Mouse (Mus musculus) monocyte, adult 5-6 weeks (primary cell): ENCODE results near the gene Faf2. TPM values are rescaled to one million over a fixed set of nuclear protein-coding genes. Genes with fewer than 3 reads are reported as not detected.

ENCODE experiments used
- ATAC-seq: fragments of 153-309, 156-312 bp; replicated peaks from 2 replicates; pipeline ENCODE4 v1.8.0; 2017; ENCODE audit warnings: mild to moderate bottlenecking; ENCODE audit not compliant: low TSS enrichment, insufficient number of reproducible peaks, severe bottlenecking, poor library complexity, low FRiP score
- total RNA-seq: library from RNA; stranded (forward); fragments of 200-1000, 200-491, 200-594 nt; gene quantifications from 3 replicates; pipeline ENCODE4 v1.2.3, GENCODE M21; 2017

Gene Faf2
- total RNA-seq, 1 experiment from 2014 or later: 38.3 TPM

DNA sequence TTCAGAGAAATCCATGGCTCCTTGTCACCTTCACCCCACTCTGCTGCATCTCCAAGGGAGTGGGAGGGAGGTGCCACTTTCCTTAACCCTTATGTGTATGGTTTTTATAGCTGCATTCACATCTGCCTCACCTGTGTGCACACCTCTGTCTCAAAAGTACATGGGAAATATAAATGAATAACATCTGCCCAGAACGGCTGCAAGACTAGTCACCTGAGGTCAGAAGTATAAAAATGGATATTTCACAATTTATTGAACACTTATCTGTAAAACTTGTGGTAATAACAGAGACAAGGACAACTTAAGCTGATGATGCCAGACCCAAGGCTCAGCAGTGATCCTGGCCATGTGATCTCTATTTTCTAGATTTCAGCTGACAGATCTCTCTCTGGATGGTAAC is 42.9 kb downstream of the Faf2 start:
- ATAC-seq: no peak

DNA sequence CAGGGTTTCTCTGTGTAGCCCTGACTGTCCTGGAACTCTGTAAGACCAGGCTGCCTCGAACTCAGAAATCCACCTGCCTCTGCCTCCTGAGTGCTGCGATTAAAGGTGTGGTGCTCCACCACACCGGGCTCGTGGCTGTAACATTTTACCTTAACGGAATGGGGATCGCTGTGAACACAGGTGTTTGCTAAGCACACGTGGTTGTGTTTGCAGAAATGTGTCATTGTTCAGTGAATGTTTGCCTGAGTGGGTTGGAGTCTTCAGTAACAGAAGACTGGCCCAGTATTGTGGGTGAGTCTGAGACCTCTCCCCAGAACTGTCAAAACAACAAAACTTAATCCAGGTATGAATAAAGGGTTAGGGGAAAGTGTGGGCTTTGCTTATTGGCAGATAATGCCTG is 43.5 kb downstream of the Faf2 start:
- no peak for ATAC-seq

DNA sequence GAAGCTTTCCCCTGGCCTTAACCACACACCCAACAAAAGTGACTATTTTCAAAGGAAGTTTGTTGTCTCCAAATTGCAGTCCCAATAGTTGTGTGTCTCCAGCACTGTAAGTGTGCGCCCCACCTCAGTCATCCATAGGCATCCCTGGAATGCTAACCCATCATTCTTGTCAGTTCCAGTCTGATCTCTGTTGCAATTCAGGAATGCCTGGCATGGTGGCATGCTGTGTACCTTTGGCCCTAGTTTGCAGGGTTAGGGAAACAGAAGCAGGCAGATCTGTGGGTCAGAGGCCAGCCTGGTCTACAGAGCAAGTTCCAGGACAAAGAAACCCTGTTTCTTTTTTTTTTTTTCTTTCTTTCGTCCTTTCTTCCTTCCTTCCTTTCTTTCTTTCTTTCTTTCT is 48.9 kb downstream of the Faf2 start:
- no peak for ATAC-seq

DNA sequence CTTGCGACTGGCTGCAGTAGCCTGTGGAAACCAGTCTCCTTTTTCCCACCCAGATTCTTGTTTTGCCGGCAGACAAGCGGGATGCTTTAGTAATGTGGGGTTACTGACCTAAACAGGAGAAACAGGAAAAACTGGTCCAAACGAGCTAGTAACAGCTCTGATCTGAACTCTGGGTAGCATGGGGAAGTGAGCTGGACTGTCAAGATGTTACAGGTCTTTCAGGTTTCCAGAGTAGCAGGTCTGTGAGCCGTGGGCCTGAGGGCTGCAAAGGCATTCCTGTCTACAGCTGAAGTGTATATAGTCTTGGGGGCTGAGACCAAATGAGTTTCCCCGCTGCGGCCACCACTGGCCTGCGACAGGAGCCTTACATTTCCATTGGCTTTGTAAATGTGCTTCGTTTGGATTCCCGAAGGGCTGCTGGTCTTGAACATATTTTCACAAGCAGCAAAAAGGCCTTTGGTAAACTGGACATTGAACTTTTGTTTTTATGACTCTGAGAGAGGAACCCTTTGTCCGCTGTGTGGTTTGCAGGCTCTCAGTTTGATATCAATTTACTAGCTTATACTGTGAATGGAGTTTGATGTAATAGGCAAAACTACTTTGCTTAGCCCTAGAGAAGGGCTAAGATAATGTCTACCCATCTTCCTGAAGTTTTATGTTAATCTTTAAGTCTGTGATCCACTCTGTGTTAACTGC is 54.5 kb downstream of the Faf2 start:
- no peak for ATAC-seq

DNA sequence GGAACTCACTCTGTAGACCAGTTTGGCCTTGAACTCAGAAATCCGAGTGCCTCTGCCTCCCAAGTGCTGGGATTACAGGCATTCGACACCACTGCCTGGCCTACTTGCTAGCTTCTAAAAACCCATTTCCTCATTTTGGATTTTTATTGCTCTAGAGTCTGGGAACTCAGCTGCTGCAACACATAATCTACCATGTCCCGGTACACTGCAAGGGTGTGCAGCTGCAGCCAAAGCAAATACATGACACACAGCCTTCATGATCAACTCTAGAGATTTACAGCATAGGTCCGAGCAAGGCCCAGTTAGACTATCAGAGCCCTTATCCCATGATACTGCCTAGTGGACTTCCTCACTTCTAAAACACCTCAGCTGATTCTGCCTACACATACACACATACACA is 56.7 kb downstream of the Faf2 start:
- ATAC-seq: no peak

DNA sequence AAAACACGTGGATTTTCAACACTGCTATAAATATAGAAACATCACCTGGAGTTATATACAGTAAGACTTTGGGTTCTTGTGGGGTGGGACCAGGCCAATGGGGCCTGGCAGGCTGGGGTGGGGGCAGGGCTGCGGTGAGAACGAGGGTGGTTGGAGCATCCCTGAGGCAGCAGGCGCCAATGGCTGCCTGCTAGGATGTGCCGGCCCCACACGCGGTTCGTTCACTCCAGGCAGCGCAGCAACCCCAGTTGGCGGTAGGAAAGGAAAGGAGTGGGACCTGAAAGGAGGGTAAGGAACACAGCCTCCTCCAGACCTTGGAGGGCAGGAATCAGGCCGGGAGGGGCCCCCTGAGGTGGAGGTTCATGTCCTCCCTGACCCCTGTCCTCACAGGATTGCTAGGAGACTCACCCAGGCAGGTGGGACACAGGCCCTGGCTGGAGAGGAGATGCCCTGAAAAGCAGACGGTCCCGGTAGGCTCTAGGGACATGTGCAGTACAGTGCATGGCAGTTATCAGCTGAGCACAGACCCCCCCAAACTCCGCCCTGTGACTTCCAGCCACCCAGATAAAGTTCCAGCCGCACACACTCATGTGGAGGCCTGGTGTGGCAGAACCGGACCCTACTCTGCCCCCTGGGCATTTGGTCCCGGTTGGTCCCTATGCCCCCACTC is 58.7 kb downstream of the Faf2 start:
- no peak for ATAC-seq

DNA sequence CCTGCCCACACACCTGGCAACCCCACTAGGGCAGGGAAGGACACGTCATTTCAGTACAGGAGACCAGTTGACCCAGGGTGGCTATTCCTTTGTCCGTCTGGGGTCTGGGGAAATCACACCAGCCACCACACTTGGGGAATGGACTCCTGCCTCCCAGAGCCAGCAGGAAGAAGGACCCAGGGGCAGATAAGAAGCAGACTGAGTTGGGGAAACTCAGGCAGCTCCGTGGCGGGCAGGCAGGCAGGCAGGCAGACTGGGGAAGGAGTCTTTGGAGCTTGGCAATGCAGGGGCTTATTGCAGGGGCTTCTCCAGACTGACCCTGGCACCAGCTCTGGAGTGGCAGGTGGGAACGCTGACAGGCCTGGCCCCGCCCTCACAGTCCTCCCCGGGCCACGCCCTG is 59.7 kb downstream of the Faf2 start:
- no peak for ATAC-seq

DNA sequence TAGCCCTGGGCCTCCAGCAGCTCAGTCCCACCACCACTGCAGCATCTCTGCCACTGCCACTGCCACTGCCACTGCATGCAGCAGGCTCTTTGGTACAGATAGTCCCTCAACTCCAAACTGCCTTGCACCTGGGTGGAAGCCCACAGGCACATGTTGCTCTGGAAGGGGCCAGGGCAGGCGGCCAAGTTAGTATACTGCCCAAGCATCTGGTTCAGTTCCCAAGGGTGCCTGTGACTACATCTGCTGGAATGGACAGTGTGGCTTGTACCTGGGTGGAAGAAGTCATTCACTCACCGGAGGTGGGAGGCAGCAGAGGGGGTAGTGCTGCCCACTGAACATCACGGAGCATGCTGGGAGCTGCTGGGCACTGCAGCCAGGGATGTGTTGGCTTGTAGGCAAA is 61.7 kb downstream of the Faf2 start:
- no peak for ATAC-seq

DNA sequence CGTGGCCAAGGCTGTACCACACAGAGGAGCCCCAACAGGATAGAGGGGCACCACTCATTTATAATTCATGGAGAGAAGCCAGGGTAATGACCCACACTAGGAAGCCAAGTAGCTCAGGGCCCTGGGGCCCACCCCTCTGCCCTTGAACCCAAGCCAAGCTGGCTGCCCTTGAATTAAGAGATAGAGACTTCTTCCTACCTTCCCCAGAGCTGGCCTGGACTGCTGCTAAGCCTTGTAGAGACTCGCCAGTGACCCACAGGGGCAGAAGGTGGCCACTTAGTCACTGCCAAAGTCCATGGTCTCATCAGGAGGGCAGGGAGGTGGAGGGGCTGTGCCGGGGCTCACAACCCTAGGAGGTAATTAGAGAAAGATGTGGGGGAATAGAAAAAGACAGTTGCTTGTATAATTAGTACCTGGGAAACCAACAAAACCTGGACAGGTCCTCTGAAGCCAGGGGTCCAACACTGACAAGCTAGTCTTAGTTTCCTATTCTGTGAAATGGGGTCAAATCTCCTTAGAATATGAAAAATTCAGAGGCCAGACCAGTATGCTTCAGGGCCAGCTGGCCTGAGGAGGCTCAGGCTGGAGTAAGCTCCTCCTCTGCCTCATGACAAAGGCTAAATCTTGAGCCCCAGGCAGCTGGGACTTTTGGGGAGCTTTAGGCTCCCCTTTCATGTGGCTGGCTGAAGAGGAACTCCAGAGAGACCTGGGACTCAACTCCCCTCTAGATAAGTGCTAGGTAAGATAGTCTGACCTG is 62.7 kb downstream of the Faf2 start:
- no peak for ATAC-seq

DNA sequence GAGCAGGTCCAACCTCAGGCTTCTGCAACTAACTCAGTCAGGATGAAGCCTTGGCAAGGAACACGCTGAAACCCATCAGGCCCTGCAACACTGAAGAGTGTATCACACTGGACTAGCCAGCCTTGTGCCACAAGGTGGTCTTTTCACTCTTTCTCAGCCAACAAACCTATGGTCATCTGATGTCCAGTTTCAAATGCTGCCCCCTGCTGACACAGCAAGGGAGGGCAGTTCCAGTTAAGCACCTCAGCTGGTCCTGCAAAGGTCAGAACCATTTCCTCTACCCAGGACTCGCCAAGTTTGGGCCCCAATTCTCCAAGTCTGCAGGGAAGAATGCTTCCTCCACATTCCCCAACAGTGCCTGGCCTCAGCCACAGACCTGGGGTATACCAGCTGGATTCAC is 63.6 kb downstream of the Faf2 start:
- no peak for ATAC-seq

DNA sequence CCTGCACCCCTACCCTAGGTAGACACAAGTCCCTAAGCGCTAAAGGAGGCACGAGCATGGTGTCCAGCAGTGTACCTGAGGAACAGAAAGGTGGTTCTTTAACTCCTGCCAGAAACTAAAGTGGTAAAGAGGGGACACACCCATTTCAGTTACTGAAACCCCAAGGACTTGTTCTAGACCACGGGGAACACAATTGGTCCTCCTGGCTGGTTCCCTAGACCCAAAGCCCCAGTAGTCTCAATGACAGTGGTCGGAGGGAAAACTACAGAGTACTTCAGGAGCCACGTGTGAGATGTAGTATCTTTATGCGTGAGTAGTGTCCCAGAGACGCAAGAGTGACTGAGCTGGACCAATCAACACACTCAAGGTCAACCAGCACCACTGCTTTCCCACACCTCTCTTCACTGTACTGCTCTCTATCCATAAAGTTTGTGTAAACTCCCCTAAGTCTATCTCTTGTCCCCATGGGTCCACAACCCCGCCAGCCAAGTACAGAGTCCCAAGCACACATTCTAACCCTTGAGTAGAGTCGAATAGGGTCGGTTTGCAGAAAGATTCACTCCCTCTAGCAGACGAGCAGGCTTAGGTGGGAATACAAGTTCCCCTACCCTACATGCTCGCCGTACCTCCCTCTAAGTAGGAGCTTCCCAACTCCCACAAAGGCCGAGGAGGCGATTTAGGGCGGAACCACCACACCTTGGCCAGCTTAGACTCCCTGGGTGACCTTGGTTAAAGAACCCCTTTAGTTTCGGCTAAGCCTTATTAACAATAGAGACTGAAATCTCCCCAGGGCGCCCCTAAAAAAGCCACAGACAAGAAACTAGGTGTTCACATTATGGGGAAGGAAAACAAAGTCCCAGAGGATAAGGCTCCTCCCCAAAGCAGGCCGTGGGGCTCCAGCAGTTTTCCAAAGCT is 64.8 kb downstream of the Faf2 start:
- no peak for ATAC-seq

DNA sequence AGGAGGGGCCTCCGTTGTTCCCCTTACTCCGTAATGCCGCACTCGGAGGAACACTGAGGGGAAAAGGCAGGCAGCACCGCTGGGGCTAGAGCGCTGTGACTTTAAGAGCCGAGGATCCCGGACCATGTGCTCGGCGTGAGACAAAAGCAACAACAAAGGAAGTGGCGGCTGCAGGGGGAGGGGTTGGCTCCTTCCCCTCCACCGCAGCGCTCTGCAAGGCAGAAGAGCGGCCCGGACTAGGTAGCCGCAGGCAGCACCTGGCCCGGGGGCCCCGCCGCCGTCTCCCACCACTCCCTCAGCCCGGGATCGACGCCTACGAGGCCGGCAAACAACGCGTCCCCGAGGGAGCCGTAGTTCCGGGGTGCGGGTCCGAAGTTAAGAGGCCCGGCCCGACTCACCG is 65.5 kb downstream of the Faf2 start:
- ATAC-seq: peak; percentile 59

DNA sequence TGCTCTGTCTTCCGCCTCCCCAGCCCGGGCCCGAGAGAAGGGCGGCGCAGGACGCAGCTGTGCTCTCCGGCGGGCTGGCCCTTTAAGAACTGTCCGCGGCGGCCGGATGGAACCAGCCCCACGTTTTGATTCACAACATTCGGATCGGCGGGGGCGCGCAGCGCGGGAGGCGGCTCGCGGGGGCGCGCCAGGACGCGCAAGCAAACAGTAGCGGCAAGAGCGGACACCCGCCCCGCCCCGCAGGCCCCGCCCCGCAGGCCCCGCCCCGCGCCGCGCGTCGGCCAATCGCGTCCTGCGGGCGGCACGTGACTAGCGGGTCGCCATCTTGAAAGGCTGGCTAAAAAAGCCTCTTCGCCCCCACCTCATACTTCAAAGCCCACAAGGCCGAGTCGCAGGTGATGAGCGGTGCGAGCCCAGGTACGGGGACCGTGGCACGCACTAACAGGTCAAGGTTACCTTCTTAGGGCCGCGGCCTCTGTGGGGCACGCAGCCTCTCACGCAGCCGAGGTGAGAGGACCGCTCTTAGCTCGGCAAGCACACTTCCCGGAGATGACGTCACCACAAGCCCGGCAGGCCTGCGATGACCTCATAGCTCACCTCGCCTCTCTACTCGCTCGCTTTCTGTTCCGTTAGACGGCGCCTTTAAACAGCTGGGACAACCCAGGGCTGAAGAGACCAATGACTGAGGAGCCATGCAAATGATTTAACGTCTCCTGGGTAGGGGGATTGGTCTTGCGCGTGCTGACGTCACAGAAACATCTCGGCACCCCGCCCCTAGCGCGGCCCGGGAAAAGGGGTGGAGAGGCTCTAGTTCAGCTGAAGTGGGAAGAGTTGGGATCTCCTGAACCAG is 66.2 kb downstream of the Faf2 start:
- peak; percentile 67 for ATAC-seq

DNA sequence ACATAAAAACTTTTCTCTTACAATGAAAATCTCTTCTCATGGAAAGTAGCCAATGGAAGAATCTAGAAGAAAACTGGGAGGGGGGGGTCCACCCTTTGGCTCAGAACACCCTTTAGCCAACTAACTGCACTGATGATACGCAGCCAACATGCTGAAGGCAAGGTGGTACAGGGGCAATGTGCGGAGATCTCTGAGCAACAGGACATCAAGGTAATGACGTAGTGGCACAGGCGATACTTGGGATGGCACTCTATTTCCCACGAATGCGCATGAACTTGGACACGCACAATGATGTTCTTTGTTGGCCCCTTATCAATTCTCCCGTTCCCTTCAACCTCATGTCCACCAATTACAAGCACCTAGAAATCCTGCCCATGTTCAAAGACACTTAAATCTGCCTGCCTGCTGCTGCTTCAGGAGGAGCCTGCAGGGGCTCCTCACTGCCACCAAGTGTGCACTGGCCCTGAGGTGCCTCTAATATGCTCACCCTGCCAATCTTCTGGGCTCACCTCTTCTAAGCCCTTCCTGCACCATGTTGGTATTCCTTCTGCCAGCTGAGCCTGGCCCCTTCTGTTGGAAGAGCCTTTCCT is 68.7 kb downstream of the Faf2 start:
- ATAC-seq: no peak

DNA sequence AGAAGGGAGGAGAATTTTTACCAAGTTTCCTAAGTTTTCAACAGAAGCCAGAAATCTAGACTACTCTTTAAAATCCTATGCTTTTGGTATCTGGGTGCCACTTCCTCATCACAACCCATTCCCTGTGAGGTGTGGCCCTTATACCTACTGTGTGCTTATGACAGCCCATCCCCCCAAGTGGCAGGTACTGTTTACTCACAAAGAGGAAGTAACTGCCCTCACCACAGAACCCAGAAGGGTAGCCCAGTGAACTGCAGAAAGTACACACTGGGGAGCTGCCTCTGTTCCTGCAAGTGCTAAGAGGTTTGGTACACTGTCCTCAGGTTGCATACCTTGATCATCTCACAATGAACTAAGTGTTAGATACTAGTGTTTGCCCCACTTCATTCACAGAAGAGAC is 70.2 kb downstream of the Faf2 start:
- no peak for ATAC-seq

DNA sequence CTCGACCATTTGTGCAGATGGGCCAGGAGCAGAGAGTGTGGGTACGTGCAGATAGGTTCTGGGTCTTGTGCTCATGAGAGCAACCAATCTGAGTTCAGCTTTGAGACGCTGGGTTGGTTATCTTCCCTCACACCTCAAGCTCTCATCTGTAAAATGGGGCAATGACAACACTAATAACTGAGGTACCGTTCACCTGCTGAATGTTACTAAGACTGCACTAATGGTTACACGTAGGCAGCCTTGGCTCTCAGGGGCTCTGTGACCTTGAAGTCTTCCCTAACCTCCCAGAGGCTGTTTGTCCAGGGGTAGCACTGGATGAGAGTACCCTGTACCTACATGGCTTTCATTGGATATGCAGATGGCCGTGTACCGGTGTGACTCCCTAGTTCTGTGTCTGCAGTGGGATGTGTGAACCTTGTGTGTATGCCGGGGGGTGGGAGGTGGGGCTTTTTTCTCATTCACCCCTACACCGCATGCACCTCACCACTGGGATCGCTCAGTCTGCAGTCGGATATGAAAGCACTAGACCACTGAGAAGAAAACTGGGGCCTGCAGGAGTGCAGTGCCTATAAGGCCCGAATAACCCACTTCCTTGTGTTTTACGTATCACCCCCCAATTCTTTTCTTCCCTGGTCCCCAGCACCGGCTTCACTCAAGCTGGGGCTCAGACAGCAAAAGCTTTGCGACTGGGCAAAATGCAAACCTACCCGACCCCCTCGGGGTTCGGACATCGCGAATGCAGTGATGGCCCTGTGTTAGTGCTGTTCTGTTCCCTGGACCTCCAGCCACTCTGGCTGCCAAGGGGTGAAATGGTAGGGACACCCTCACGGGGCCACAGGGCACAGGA is 71.3 kb downstream of the Faf2 start:
- no peak for ATAC-seq
